Mouse (Mus musculus) spleen, adult 2 months (tissue): Measurements from ENCODE around the gene Plcb1. TPM values are rescaled to one million over a fixed set of nuclear protein-coding genes. Genes with fewer than 3 reads are reported as not detected.

ENCODE experiments used
- DNase-seq, 2 experiments: peaks; one replicate each; pipeline versions ENCODE4 v3.0.0 to v3.0.0-alpha.2; 2012 to 2021; ENCODE audit warnings: low spot score in 2 of 2, low read depth in 1 of 2
- H3K27ac ChIP-seq: fragments of 200-500 bp; 2 replicates; pipeline ENCODE4 v1.5.1; 2012; ENCODE audit warnings: low read length, inconsistent platforms; ENCODE audit not compliant: insufficient read depth
- H3K27me3 ChIP-seq: fragments of 200-500 bp; 2 replicates; pipeline ENCODE4 v1.6.1; 2012; ENCODE audit warnings: mild to moderate bottlenecking, moderate library complexity, low read length, inconsistent platforms; ENCODE audit not compliant: control insufficient read depth, insufficient read depth
- H3K36me3 ChIP-seq: fragments of 200-500 bp; 2 replicates; pipeline ENCODE4 v1.6.1; 2012; ENCODE audit warnings: mild to moderate bottlenecking, low read length, inconsistent platforms; ENCODE audit not compliant: control insufficient read depth, insufficient read depth
- H3K4me1 ChIP-seq: fragments of 200-500 bp; 2 replicates; pipeline ENCODE4 v1.6.1; 2011; ENCODE audit warnings: inconsistent platforms; ENCODE audit not compliant: control insufficient read depth, insufficient read depth, insufficient read length
- H3K4me3 ChIP-seq: fragments of 200-500 bp; 2 replicates; pipeline ENCODE4 v1.5.1; 2011; ENCODE audit warnings: mild to moderate bottlenecking, inconsistent platforms; ENCODE audit not compliant: insufficient read depth, insufficient read length; ENCODE audit errors: extremely low read depth
- CTCF ChIP-seq: fragments of 200-500 bp; IDR thresholded peaks from 2 replicates; pipeline ENCODE4 v1.5.1; 2011; ENCODE audit warnings: mild to moderate bottlenecking, inconsistent platforms; ENCODE audit not compliant: insufficient read depth, insufficient read length, insufficient replicate concordance; ENCODE audit errors: extremely low read depth
- POLR2A ChIP-seq: fragments of 200-500 bp; IDR thresholded peaks from 2 replicates; pipeline ENCODE4 v1.6.1; 2011; ENCODE audit warnings: low read depth, low read length, inconsistent platforms
- WGBS: fragments of 180-500 bp; shearing (Covaris S2); methylation state at CpG from one replicate; pipeline ENCODE4 v1.1.7; 2018; 5-methylcytosine and 5-hydroxymethylcytosine counted together
- polyA plus RNA-seq: library from polyadenylated mRNA; depleted of rRNA; stranded (reverse); fragments of >200 nt; gene quantifications from 2 replicates; pipeline ENCODE4 v1.2.3, GENCODE M21; 2012

The Plcb1 gene
- polyA plus RNA-seq, 1 experiment = 0.22 TPM

- H3K4me1 ChIP-seq = no peaks in the 10 kb centered on the region
- H3K27me3 ChIP-seq = no peaks in the 10 kb centered on the region
- no peaks in the 10 kb centered on the region for H3K36me3 ChIP-seq
- WGBS = 72% methylated on average over 1 of the region's 1 CpGs
- DNase-seq = no peak
- no peak overlapping the region for H3K27ac ChIP-seq
- no peak overlapping the region for H3K4me3 ChIP-seq
- no peak for TF ChIP-seq CTCF
Measured at GRCm38 (mm10) chr2:135381396-135381795, 595.5 kb downstream of the Plcb1 start.

GRCm38 (mm10) chr2:135387990-135388389, 602.1 kb downstream of the Plcb1 start:
- no peak overlapping the region for H3K27ac ChIP-seq
- 75% methylated on average over 9 of the region's 9 CpGs for WGBS
- no peak for TF ChIP-seq CTCF
- no peak for TF ChIP-seq POLR2A
- H3K4me1 ChIP-seq = no peaks in the 10 kb centered on the region
- H3K27me3 ChIP-seq = no peaks in the 10 kb centered on the region
- H3K36me3 ChIP-seq = no peaks in the 10 kb centered on the region
- no peak overlapping the region for H3K4me3 ChIP-seq
- no peak for DNase-seq

GRCm38 (mm10) chr2:135394698-135395097, 608.8 kb downstream of the Plcb1 start:
- 92% methylated on average over 3 of the region's 3 CpGs for WGBS
- Histone ChIP-seq H3K36me3 (no peaks in the 10 kb centered on the region), H3K4me3 (no peak overlapping the region), H3K27ac (no peak overlapping the region), H3K27me3 (no peaks in the 10 kb centered on the region), H3K4me1 (no peaks in the 10 kb centered on the region)
- no peak for DNase-seq
- TF ChIP-seq CTCF (no peak), POLR2A (no peak)

- DNase-seq = no peak
- no peak for TF ChIP-seq CTCF
- Histone ChIP-seq H3K36me3 (no peaks in the 10 kb centered on the region), H3K27me3 (no peaks in the 10 kb centered on the region), H3K4me3 (no peak overlapping the region), H3K27ac (no peak overlapping the region), H3K4me1 (no peaks in the 10 kb centered on the region)
- WGBS = 91% methylated on average over 3 of the region's 3 CpGs
Measured at GRCm38 (mm10) chr2:135396375-135396774, 610.5 kb downstream of the Plcb1 start.

GRCm38 (mm10) chr2:135397970-135398369, 612.1 kb downstream of the Plcb1 start:
- H3K4me1 ChIP-seq = no peaks in the 10 kb centered on the region
- WGBS = 89% methylated on average over 2 of the region's 2 CpGs
- H3K4me3 ChIP-seq = no peak overlapping the region
- no peaks in the 10 kb centered on the region for H3K27me3 ChIP-seq
- TF ChIP-seq POLR2A = no peak
- TF ChIP-seq CTCF = no peak
- DNase-seq = no peak
- H3K36me3 ChIP-seq = no peaks in the 10 kb centered on the region
- no peak overlapping the region for H3K27ac ChIP-seq

GRCm38 (mm10) chr2:135399760-135400159, 613.9 kb downstream of the Plcb1 start:
- Histone ChIP-seq H3K4me1 (no peaks in the 10 kb centered on the region), H3K27ac (no peak overlapping the region), H3K4me3 (no peak overlapping the region), H3K36me3 (no peaks in the 10 kb centered on the region), H3K27me3 (no peaks in the 10 kb centered on the region)
- 91% methylated on average over 6 of the region's 6 CpGs for WGBS
- no peak for DNase-seq
- no peak for TF ChIP-seq CTCF
- TF ChIP-seq POLR2A = no peak

- TF ChIP-seq CTCF = no peak
- TF ChIP-seq POLR2A = no peak
- H3K27ac ChIP-seq = no peak overlapping the region
- H3K36me3 ChIP-seq = no peaks in the 10 kb centered on the region
- H3K4me3 ChIP-seq = no peak overlapping the region
- no peak for DNase-seq
- no peaks in the 10 kb centered on the region for H3K4me1 ChIP-seq
- H3K27me3 ChIP-seq = no peaks in the 10 kb centered on the region
- 60% methylated on average over 1 of the region's 1 CpGs for WGBS
Measured at GRCm38 (mm10) chr2:135402916-135403315, 617.0 kb downstream of the Plcb1 start.
